Mouse (Mus musculus): ENCODE measurements around the gene Lfng.
A peak's percentile ranks its signal among the peaks of the same experiment; 100 is the strongest.

The Lfng gene

GRCm38 (mm10) chr5:140663621-140664180 is 56.6 kb downstream of the Lfng start:
- peak; percentile 58 for DNase-seq (ENCODE audit: low spot score)

Measured in urinary bladder, postnatal 25 days (tissue).